Mouse (Mus musculus): ENCODE results near the gene Fcer2a. TPM values are rescaled to one million over a fixed set of nuclear protein-coding genes. Genes with fewer than 3 reads are reported as not detected.

The Fcer2a gene
- total and polyA plus RNA-seq, 2 experiments: 0.09 to 0.51 TPM

DNA sequence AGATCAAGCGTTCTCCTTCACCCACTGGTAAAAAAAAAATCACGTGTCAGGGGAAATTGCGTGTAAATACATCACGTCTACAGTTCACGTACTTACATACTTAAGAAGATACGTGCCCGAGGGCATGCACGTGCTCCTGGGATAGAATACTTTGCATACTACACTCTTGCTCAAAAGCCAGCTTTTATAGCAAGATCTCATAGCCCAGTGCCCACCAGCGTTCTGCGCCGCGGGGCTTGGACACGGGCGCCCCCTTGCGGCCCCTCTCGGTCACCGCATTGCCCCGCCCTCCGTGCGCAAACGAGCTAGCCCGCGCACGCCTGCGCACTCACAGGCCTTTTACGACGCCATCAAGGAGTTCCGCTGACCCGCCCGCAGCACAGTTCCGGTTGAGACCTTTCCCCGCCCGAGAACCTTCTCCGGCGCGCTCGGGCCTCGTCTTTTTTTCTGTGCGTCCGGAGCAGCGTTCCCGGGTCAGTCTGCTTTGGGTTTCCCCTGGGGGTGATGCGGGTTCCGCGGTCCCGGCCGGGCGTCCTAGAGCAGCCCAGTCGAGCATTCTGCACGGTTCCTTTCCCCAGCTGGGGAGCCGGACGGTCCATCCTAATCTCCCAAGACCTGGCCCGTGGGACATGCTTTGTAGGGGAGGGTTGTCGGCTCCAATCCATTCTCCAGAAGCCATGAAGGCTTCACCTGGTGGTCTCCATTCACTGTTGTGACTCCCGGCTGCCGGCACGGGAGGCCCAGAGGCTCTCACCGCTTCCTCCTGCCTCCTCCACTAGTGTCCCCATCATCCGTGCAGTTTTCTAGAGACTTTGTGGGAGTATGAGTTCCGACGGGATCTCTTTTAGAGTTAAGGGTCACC lies 17.6 kb downstream of the Fcer2a start, which contains the start of gene Trappc5:
TSS of gene Trappc5 (plus strand) at position 169 of the 862 bp plus-strand sequence.
- peak within 1 kb of the TSS; percentile 88 for H3K9ac ChIP-seq (ENCODE audit: low read depth, low read length)
- WGBS: under 1% methylated on average over 61 of the region's 61 CpGs
- peak within 1 kb of the TSS; percentile 93 for H3K4me3 ChIP-seq (ENCODE audit: insufficient read depth, low read depth, low read length)
- H3K79me2 ChIP-seq (ENCODE audit: control insufficient read depth, insufficient read depth, low read length): peaks cover 5% of the 10 kb centered on the region; the same call in 1 of the 2 replicates
- DNase-seq (ENCODE audit: extremely low read depth, low read depth, low spot score): peak; percentile 75
- peak; percentile 87 for TF ChIP-seq CTCF (IDR thresholded peaks at IDR 0.05; ENCODE audit: low read depth, low read length)
- TF ChIP-seq POLR2A (IDR thresholded peaks at IDR 0.05; ENCODE audit: extremely low read depth, insufficient read depth, low read length): peak; percentile 85
- H3K4me1 ChIP-seq (ENCODE audit: control insufficient read depth, insufficient read depth, low read length): peaks cover 1% of the 10 kb centered on the region; the same call in 1 of the 2 replicates
- peak within 1 kb of the TSS; percentile 85 for H3K27ac ChIP-seq (replicated peaks; ENCODE audit: insufficient read depth, low read depth, low read length)
- H3K36me3 ChIP-seq (ENCODE audit: control insufficient read depth, insufficient read depth, low read length): peaks cover 3% of the 10 kb centered on the region; the same call in 1 of the 2 replicates
- H3K27me3 ChIP-seq (ENCODE audit: control insufficient read depth, insufficient read depth, low read length): no peaks in the 10 kb centered on the region

DNA sequence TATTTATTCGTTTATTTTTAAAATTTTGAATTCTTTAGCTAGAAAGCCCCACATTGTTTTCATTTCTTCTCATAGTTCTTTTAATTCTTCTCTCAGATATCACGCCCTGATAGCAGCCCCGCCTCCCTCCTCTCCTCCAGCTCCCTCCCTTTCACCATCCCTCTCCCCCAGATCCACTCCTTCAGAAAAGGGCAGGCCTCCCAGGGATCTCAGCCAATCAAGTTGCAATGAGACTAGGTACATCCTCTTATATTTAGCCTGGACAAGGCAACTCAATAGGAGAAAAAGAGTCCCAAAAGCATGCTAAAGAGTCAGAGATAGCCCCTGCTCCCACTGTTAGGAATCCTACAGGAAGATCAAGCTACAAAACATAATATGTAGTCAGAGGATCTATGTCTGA lies 19.3 kb downstream of the Fcer2a start:
- H3K9ac ChIP-seq (ENCODE audit: low read depth, low read length): no peak overlapping the region
- no peak for DNase-seq (ENCODE audit: extremely low read depth, low read depth, low spot score)
- no peaks in the 10 kb centered on the region for H3K27me3 ChIP-seq (ENCODE audit: control insufficient read depth, insufficient read depth, low read length)
- H3K4me3 ChIP-seq (ENCODE audit: insufficient read depth, low read depth, low read length): no peak overlapping the region
- 84% methylated on average over 3 of the region's 3 CpGs for WGBS
- H3K4me1 ChIP-seq (ENCODE audit: control insufficient read depth, insufficient read depth, low read length): peaks cover 1% of the 10 kb centered on the region; the same call in 1 of the 2 replicates
- peaks cover under 1% of the 10 kb centered on the region; the same call in 1 of the 2 replicates for H3K36me3 ChIP-seq (ENCODE audit: control insufficient read depth, insufficient read depth, low read length)
- TF ChIP-seq CTCF (IDR thresholded peaks at IDR 0.05; ENCODE audit: low read depth, low read length): no peak
- no peak for TF ChIP-seq POLR2A (IDR thresholded peaks at IDR 0.05; ENCODE audit: extremely low read depth, insufficient read depth, low read length)
- no peak overlapping the region for H3K27ac ChIP-seq (replicated peaks; ENCODE audit: insufficient read depth, low read depth, low read length)
- H3K79me2 ChIP-seq (ENCODE audit: control insufficient read depth, insufficient read depth, low read length): peaks cover 5% of the 10 kb centered on the region; the same call in 1 of the 2 replicates

DNA sequence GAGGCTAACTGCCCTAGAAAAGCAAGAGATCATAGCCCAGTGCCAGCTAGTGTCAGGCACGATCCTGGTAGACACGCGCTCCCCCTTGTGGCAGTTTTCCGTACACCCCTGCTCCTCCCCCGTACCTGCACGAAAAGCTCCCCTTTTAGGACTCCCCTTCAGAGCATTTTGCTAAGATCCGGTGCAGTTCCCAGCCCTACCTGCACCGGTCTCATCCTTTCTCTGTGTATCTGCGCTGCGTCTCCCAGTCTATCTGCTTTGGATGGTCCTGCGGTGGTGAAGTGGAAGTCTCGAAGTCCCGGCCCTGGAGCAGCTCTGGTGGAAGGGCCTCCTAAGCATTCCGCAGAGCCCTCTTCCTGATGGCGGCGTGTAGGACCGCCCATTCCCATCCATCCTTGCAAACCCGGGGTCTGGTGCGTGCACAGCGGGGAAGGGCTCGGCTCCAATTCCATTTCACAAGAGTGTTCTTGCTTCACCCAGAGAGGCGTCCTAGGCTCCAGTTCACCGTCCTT lies 21.9 kb downstream of the Fcer2a start, which contains the start of gene Fcor:
TSS of gene Fcor (minus strand) at position 383 of the 512 bp plus-strand sequence.
- Histone ChIP-seq H3K79me2 (ENCODE audit: control insufficient read depth, insufficient read depth, low read length) (no peaks in the 10 kb centered on the region), H3K27ac (replicated peaks; ENCODE audit: insufficient read depth, low read depth, low read length) (no peak within 1 kb of the TSS), H3K4me1 (ENCODE audit: control insufficient read depth, insufficient read depth, low read length) (peaks cover 1% of the 10 kb centered on the region; the same call in 1 of the 2 replicates), H3K36me3 (ENCODE audit: control insufficient read depth, insufficient read depth, low read length) (no peaks in the 10 kb centered on the region), H3K9ac (ENCODE audit: low read depth, low read length) (peak within 1 kb of the TSS; percentile 57), H3K4me3 (ENCODE audit: insufficient read depth, low read depth, low read length) (peak within 1 kb of the TSS; percentile 49), H3K27me3 (ENCODE audit: control insufficient read depth, insufficient read depth, low read length) (no peaks in the 10 kb centered on the region)
- WGBS: under 1% methylated on average over 23 of the region's 23 CpGs
- TF ChIP-seq POLR2A (IDR thresholded peaks at IDR 0.05; ENCODE audit: extremely low read depth, insufficient read depth, low read length): no peak
- peak; percentile 97 for TF ChIP-seq CTCF (IDR thresholded peaks at IDR 0.05; ENCODE audit: low read depth, low read length)
- DNase-seq (ENCODE audit: extremely low read depth, low read depth, low spot score): peak; percentile 72

DNA sequence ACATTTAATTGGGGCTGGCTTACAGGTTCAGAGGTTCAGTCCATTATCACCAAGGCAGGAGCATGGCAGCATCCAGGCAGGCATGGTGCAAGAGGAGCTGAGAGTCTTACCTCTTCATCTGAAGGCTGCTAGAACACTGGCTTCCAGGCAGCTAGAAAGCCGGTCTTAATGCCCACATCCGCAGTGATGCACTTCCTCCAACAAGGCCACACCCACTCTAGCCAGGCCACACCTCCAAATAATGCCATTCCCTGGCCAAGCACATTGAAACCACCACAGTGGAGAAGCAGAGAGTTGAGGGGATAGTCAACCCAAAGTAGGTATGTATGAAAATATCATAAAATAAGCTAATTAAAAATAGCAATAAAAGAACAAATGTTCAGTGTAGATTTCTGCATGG lies 23.6 kb downstream of the Fcer2a start:
- Histone ChIP-seq H3K9ac (ENCODE audit: low read depth, low read length) (no peak overlapping the region), H3K27ac (replicated peaks; ENCODE audit: insufficient read depth, low read depth, low read length) (no peak overlapping the region), H3K4me3 (ENCODE audit: insufficient read depth, low read depth, low read length) (no peak overlapping the region), H3K79me2 (ENCODE audit: control insufficient read depth, insufficient read depth, low read length) (no peaks in the 10 kb centered on the region), H3K36me3 (ENCODE audit: control insufficient read depth, insufficient read depth, low read length) (no peaks in the 10 kb centered on the region), H3K4me1 (ENCODE audit: control insufficient read depth, insufficient read depth, low read length) (peaks cover 1% of the 10 kb centered on the region; the same call in 1 of the 2 replicates), H3K27me3 (ENCODE audit: control insufficient read depth, insufficient read depth, low read length) (no peaks in the 10 kb centered on the region)
- no peak for DNase-seq (ENCODE audit: extremely low read depth, low read depth, low spot score)
- WGBS: 72% methylated on average over 2 of the region's 2 CpGs
- no peak for TF ChIP-seq POLR2A (IDR thresholded peaks at IDR 0.05; ENCODE audit: extremely low read depth, insufficient read depth, low read length)
- no peak for TF ChIP-seq CTCF (IDR thresholded peaks at IDR 0.05; ENCODE audit: low read depth, low read length)

DNA sequence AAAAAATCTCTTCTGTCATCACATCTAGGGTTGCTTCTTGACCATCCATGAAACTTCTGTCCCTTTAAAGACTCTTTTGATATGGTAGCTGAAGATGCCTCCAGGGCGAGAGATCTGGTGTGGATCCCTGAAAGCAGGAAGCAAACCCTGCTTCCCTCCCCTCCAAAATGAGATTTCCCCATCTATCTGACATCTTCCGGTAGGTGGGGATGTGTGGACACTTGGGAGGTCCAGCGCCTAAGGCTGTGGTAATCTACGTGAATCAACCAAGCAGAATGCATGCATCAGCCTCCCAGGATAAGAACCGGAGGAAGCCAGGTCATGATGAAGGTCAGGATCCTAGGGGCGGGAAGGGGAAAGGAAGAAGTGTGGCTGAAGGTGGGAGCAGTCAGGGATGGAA lies 28.5 kb downstream of the Fcer2a start, which contains the start of gene Mcemp1:
TSS of gene Mcemp1 (plus strand) at position 248 of the 400 bp plus-strand sequence.
- Histone ChIP-seq H3K4me3 (ENCODE audit: insufficient read depth, low read depth, low read length) (no peak within 1 kb of the TSS), H3K27ac (replicated peaks; ENCODE audit: insufficient read depth, low read depth, low read length) (no peak within 1 kb of the TSS)

More for the DNA sequence above, 28.5 kb downstream of the Fcer2a start, which contains the start of gene Mcemp1:
- 70% methylated on average over 6 of the region's 6 CpGs for WGBS
- Histone ChIP-seq H3K27me3 (ENCODE audit: control insufficient read depth, insufficient read depth, low read length) (no peaks in the 10 kb centered on the region), H3K36me3 (ENCODE audit: control insufficient read depth, insufficient read depth, low read length) (no peaks in the 10 kb centered on the region), H3K9ac (ENCODE audit: low read depth, low read length) (no peak within 1 kb of the TSS), H3K4me1 (ENCODE audit: control insufficient read depth, insufficient read depth, low read length) (no peaks in the 10 kb centered on the region), H3K79me2 (ENCODE audit: control insufficient read depth, insufficient read depth, low read length) (no peaks in the 10 kb centered on the region)
- TF ChIP-seq POLR2A (IDR thresholded peaks at IDR 0.05; ENCODE audit: extremely low read depth, insufficient read depth, low read length) (no peak), CTCF (IDR thresholded peaks at IDR 0.05; ENCODE audit: low read depth, low read length) (no peak)
- DNase-seq (ENCODE audit: extremely low read depth, low read depth, low spot score): no peak

Measured in liver, adult 2 months (tissue).